Mouse (Mus musculus): ENCODE results near the gene Sptbn4. TPM values are rescaled to one million over a fixed set of nuclear protein-coding genes. Genes with fewer than 3 reads are reported as not detected.
A peak's percentile ranks its signal among the peaks of the same experiment; 100 is the strongest.

Gene Sptbn4
- total RNA-seq, 2 experiments from 2014 or later, result 0.09 TPM; not detected in 1

DNA sequence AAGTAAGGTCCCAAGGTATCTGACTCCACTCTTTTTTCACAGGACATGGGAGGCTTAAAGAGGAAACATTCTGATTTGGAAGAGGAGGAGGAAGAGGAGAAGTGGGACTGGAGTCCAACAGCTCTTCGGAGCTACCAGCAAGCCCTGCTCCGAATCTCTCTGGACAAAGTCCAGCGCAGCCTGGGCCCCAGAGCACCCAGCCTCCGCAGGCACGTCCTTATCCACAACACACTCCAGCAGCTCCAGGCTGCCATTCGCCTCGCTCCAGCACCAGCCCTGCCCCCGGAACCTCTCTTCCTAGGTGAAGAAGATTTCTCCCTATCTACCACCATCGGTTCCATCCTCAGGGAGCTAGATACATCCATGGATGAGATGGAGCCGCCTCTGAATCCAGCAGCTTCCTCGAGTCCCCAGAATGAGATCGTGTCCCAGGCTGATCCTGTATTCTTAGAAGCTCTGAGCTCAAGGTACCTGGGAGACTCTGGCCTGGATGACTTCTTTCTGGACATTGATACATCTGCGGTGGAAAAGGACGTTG is 28.7 kb upstream of the Sptbn4 start:
- no peak for ATAC-seq (replicated peaks; ENCODE audit: low FRiP score, low TSS enrichment, poor library complexity, severe bottlenecking)

- ATAC-seq (replicated peaks; ENCODE audit: low FRiP score, low TSS enrichment, poor library complexity, severe bottlenecking), result no peak
Observed at GRCm38 (mm10) chr7:27475596-27475995, 28.1 kb upstream of the Sptbn4 start.

DNA sequence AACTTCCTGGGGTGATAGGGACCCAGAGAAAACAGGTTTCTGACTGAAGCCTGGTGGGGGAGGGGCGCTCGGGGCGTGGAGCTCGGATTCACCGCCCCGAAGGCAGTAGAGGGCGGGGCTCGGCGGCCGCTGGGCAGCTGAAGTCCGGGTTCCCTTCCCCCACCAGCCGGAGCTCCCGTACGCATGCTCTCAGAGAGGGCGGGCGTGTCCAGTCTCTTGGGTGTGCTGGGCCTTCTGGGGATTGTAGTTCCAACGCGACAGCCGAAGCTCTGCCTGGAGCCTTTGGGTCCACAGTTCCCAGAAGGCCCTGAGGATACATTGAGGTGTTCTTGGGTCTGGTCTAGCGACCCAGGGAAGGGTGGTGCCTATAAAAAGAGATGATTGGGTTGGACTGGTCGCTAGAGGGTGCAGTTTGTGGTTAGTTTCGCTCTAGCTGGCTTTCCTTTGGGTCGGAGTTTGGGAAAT is 27.0 kb upstream of the Sptbn4 start:
- peak; percentile 90 for ATAC-seq (replicated peaks; ENCODE audit: low FRiP score, low TSS enrichment, poor library complexity, severe bottlenecking)

DNA sequence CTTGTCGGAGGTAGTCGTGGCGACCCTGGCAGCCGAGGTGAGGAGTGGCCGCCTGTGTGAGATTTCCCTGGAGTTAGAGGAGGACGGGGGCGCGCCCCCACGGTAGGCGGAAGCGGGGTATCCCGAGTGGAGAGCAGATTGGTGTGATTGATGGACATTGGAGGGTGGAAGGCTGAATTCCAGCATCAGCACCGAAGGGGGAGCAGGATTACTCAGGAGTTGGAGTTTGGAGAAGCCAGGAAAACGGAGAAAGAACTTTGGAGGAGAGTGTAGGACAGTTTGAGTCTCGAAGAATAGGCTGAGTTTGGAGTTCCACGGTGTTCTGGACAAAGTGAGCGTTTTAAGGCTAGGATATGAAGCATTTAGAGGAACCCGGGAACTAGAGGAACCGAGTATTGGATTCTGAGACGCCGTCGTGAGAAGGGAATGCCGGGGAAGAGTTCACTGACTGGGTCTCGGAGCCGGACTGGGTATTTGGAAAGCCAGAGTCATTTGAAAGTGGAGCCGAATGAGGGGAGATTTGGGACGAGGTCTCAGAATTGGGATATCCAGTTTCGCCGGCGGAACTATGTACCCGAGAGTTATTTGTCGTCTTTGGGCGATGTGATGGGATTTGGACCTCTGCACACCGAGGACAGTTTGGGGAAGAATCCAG is 26.5 kb upstream of the Sptbn4 start:
- ATAC-seq (replicated peaks; ENCODE audit: low FRiP score, low TSS enrichment, poor library complexity, severe bottlenecking), result no peak

DNA sequence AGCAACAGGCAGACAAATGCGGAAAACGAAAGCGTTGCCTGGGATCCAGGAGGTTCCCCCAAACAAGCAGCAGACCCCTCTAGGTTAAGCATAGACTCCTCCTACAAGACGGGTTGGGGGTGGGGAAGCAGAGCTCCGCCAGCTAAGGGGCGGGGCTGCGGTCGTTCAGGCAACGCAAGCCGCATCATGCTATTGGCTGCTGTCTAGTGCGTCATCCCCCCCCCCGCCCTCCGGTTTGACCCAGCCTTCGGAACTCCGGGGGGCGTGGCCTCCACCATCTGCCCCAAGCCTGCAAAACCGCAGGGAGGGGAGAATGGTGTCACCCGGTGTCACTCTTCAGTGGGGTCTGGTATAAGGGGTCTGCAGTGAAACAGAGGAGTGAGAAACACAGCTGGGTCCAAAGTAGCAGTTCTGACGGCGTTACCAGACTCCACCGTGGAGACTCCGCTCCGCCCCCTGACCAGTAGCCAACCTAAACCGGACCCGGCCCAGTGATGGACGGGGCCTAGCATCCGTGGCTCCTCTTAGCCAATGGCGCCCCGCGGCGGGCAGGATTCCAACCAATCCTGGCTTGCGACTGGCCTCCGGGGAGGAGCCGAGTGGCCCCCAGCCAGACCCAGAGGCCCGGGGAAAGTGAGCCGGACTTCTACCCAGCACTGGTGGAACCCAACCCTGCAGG is 25.8 kb upstream of the Sptbn4 start, which contains the start of gene Sertad3:
TSS of gene Sertad3 (plus strand) at position 613 of the 679 bp plus-strand sequence.
- peak; percentile 81 for ATAC-seq (replicated peaks; ENCODE audit: low FRiP score, low TSS enrichment, poor library complexity, severe bottlenecking)

DNA sequence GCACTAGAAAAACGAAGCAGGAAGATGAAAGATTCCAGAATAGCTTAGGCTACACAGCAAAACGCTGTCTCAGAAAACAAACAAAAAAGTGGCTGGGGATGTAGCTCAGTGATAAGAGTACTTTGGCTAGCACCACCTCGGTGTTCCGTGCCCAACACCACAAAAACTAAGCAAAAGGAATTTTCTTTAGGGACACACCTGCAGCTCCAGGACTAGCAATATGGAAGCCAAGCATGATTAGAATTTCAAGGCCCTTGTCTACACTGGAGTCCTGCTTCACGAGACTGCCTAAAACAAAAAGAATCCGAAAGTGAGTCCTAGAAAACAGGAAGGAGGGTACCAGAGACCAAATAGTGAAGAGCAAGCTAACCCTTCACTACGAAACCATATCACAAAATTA is 25.1 kb upstream of the Sptbn4 start:
- ATAC-seq (replicated peaks; ENCODE audit: low FRiP score, low TSS enrichment, poor library complexity, severe bottlenecking), result no peak

GRCm38 (mm10) chr7:27471390-27472120 is 24.1 kb upstream of the Sptbn4 start:
- no peak for ATAC-seq (replicated peaks; ENCODE audit: low FRiP score, low TSS enrichment, poor library complexity, severe bottlenecking)

- ATAC-seq (replicated peaks; ENCODE audit: low FRiP score, low TSS enrichment, poor library complexity, severe bottlenecking), result no peak
Observed at GRCm38 (mm10) chr7:27467648-27468047, 20.2 kb upstream of the Sptbn4 start.

DNA sequence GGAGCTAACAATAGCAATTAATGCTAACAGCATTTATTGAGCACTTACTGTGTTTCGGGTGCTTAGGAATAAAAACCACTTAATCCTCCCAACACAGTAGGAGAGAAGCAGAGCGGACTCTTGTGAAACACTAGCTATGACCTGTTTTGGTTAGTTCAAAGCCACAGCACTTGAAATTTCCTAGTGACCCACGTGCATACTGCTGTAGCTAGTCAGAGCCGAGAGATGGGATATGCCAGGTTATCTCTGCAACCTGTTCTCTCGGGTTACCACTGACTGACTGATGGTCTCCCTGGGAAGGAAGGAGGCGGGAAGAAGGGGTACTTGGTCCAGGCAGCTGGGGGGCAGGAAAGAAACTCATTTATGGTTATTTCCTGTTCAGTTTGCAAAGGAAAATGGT is 13.0 kb upstream of the Sptbn4 start:
- ATAC-seq (replicated peaks; ENCODE audit: low FRiP score, low TSS enrichment, poor library complexity, severe bottlenecking), result 0 out of 2 replicates have a peak, but pooled peaks have one; percentile 18

- ATAC-seq (replicated peaks; ENCODE audit: low FRiP score, low TSS enrichment, poor library complexity, severe bottlenecking), result peak; percentile 62
Observed at GRCm38 (mm10) chr7:27459640-27460039, 12.2 kb upstream of the Sptbn4 start.

- ATAC-seq (replicated peaks; ENCODE audit: low FRiP score, low TSS enrichment, poor library complexity, severe bottlenecking), result peak; percentile 39; the same call in 1 of the 2 replicates
Observed at GRCm38 (mm10) chr7:27458614-27459013, 11.1 kb upstream of the Sptbn4 start.

DNA sequence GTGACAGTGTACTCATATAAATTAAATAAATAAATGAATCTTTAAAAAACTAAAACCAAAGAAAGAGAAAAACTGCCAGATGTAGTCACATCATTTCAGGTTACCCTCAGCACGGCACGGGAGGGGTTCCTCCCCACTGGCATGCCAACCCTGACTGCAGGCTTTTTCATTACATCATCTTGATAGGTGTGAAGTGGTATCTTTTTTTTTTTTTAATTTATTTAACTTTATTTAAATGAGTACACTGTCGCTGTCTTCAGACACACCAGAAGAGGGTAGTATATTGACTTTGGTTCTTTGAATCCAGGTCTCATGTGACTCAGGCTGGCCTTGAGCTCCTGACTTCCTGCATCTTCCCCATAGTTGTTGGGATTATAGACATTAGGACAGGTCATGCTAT is 7.8 kb upstream of the Sptbn4 start:
- no peak for ATAC-seq (replicated peaks; ENCODE audit: low FRiP score, low TSS enrichment, poor library complexity, severe bottlenecking)

DNA sequence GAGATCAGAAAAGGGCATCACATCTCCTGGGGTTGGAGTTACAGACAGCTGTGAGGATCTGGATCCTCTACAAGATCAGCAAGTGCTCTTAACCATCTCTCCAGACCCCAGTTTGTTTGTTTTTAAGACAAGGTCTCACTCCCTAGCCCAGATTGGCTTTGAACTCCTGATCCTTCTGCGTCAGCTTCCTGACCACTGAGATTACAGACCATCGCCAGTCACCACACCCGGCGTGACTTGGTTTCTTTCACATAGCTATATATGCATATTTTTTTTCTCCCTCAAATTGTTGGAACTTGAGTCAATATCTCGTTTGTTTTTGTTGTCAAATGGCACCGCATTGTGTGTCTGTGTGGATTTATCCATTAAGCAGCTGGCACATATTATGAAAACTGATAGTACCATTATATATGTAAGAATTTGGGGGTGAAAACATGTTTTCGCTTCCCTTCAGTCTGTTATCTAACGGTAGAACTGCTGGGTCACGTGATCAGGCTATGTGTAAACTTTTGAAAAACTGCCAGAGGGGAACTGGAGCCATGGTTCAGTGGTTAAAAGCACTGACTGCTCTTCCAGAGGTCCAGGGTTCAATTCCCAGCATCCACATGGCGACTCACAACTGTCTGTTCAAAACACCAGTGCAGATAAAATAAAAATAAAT is 7.1 kb upstream of the Sptbn4 start:
- ATAC-seq (replicated peaks; ENCODE audit: low FRiP score, low TSS enrichment, poor library complexity, severe bottlenecking), result peak; percentile 61

- no peak for ATAC-seq (replicated peaks; ENCODE audit: low FRiP score, low TSS enrichment, poor library complexity, severe bottlenecking)
Observed at GRCm38 (mm10) chr7:27452206-27452770, 4.8 kb upstream of the Sptbn4 start.

GRCm38 (mm10) chr7:27451359-27451758 is 3.9 kb upstream of the Sptbn4 start:
- ATAC-seq (replicated peaks; ENCODE audit: low FRiP score, low TSS enrichment, poor library complexity, severe bottlenecking), result no peak

DNA sequence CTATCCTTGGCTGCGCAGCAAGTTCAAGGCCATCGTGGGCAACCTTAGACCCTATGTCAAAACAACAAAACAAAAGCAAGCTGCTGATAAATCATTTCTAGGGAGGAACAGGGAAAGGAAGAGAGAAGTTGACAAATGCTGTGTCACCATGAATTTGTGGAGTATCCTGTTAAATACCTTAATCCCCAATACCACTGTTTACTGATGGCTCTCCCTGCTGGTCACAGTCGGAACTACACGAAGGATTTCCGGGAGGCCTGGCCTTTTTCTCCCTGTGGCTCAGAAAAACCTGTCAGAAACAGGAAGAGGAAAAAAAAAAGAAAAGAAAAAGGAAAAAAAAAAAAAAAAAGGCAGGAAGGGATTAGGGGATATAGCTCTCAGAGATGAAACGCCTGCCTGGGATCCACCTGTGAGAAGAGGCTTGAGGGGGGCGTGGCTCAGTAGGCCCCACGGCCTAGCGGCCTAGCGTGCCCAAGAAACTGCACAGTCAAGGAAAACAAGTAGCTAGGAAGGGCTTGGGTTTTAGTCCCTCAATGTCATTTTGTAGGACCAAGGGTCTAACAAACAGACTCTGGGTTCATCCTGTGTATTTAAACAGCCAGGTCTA is 1.9 kb upstream of the Sptbn4 start:
- ATAC-seq (replicated peaks; ENCODE audit: low FRiP score, low TSS enrichment, poor library complexity, severe bottlenecking), result peak; percentile 11; the same call in 1 of the 2 replicates

DNA sequence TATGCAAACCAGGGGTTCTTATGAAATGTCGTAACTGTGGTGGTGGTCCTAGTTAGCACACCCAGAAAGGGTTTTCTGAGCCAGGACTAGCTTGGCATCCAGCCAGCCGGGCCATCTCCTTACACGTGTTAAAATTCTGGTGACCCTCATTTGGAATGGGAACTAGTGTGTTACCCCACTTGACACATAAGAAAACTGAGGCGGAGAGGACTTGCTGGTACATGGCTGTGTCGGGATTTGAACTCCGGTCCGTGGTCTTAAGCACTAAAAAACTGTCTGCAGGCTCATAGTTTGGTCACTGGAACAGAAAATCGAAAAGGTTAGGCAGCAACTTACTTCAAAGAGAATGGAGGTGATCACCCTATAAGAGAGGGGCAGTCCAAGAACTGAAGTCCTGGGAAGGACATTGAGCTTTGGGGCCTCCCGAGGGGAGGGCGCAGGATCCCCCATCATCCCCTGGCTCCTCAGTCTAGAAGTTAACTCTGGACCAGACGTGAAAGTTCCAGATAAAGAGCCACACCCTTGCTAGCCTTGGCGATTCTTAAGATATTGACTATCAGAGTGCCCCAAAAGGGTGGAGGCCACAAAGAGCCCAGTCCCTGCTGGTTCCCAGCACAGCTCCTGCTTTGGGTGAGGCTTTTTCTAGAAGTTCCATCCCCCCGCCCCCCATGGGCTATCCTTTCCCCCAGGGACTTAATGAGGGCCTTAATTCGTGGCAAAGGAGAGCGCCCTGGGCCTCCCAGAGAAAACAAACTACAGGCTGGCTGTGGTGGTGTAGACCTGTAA is 1.1 kb upstream of the Sptbn4 start:
- ATAC-seq (replicated peaks; ENCODE audit: low FRiP score, low TSS enrichment, poor library complexity, severe bottlenecking), result peak; percentile 61
